Mouse (Mus musculus): ENCODE measurements around the gene Kank3. TPM values are rescaled to one million over a fixed set of nuclear protein-coding genes. Genes with fewer than 3 reads are reported as not detected.

The Kank3 gene
- polyA plus RNA-seq, 1 experiment from 2014 or later: 30.4 TPM

DNA sequence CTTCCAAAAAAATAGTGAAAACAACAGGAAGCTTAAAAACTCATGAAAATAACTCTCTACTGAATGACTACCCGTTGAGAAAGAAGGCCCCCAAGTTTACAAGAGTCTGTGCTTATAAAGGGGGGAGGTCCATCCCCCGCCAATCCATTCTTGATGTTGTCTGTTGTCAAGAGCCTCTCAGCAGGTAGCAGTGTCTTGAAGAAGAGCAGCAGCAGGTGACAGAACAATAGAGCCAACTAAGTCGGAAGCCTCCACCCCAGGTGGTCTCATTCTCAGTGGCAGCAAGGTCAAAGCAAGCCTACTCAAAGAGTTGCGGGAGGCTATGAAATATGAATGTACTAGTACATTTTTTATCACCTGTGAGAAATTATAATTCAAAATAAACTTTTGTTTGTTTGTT is 47.5 kb downstream of the Kank3 start:
- 77% methylated on average over 4 of the region's 4 CpGs for WGBS
- H3K36me3 ChIP-seq (ENCODE audit: control insufficient read depth, insufficient read depth, low read length): no peaks in the 10 kb centered on the region
- DNase-seq (ENCODE audit: low spot score): no peak
- H3K27ac ChIP-seq (ENCODE audit: low read depth, low read length): no peak overlapping the region
- H3K9ac ChIP-seq (ENCODE audit: low read length): no peak overlapping the region
- no peaks in the 10 kb centered on the region for H3K27me3 ChIP-seq (ENCODE audit: control insufficient read depth, insufficient read depth, low read length)
- no peak overlapping the region for H3K4me2 ChIP-seq (ENCODE audit: low read depth, low read length, severe bottlenecking)
- no peaks in the 10 kb centered on the region for H3K4me1 ChIP-seq (replicated peaks; ENCODE audit: control insufficient read depth, insufficient read depth, low read length)
- H3K9me3 ChIP-seq (ENCODE audit: control insufficient read depth, low read length): no peaks in the 10 kb centered on the region
- H3K4me3 ChIP-seq (ENCODE audit: low read depth, low read length): no peak overlapping the region
- no peak for ATAC-seq (replicated peaks; ENCODE audit: low FRiP score)

DNA sequence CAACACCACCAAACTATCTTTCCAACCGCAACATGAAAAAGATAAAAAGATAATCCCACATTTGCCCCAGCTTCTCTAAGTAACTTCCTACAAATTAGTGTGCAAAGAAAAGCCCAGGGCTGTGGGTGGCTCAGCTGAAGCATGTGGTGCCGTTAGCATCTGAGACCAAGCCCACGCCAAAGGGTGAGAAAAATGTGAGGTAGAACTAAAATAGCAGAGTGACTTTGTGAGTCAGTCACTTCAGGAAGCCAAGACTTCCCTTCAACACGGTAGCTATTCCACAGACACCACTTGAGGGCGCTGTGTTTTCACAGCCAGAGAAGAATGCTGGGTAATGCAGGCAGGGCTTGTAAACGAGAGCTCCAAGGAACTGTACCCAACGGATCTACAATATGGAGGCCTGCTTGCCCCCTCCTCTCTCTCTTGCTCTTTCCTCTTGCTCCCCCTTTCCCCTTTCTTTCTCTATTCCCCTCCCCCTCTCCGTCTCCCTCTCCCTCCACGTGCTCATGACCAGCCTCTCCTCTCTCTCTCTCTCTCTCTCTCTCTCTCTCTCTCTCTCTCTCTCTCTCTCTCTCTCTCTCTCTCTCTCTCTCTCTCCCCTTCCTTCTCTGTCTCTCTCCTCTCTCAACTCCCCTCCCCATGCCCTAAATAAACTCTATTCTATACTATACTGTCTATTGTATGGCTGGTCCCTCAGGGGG is 55.2 kb downstream of the Kank3 start:
- no peak for ATAC-seq (replicated peaks; ENCODE audit: low FRiP score)
- Histone ChIP-seq H3K36me3 (ENCODE audit: control insufficient read depth, insufficient read depth, low read length) (no peaks in the 10 kb centered on the region), H3K4me2 (ENCODE audit: low read depth, low read length, severe bottlenecking) (no peak overlapping the region), H3K4me3 (ENCODE audit: low read depth, low read length) (no peak overlapping the region), H3K4me1 (replicated peaks; ENCODE audit: control insufficient read depth, insufficient read depth, low read length) (no peaks in the 10 kb centered on the region), H3K9me3 (ENCODE audit: control insufficient read depth, low read length) (no peaks in the 10 kb centered on the region), H3K27ac (ENCODE audit: low read depth, low read length) (no peak overlapping the region), H3K9ac (ENCODE audit: low read length) (no peak overlapping the region), H3K27me3 (ENCODE audit: control insufficient read depth, insufficient read depth, low read length) (no peaks in the 10 kb centered on the region)
- DNase-seq (ENCODE audit: low spot score): no peak
- 44% methylated on average over 9 of the region's 9 CpGs for WGBS

Other genes starting within 250 kb of the Kank3 start
- 71.8 and 85.4 TPM in 2 replicates for gene Zfp414, start 181.4 kb upstream of the Kank3 start, polyA plus RNA-seq (2014; fragmentation: Nextera tagmentation; extraction: Ambion mirVana)
- 0.61 and 1.2 TPM in 2 replicates for gene Pram1, start 172.5 kb upstream of the Kank3 start, polyA plus RNA-seq (2014; fragmentation: Nextera tagmentation; extraction: Ambion mirVana)
- 574 and 590 TPM in 2 replicates for gene Hnrnpm, start 123.7 kb upstream of the Kank3 start, polyA plus RNA-seq (2014; fragmentation: Nextera tagmentation; extraction: Ambion mirVana)
- 39.3 and 40.1 TPM in 2 replicates for gene March2, start 91.8 kb upstream of the Kank3 start, polyA plus RNA-seq (2014; fragmentation: Nextera tagmentation; extraction: Ambion mirVana)
- gene Rab11b, start 50.0 kb upstream of the Kank3 start, polyA plus RNA-seq (2014; fragmentation: Nextera tagmentation; extraction: Ambion mirVana): 330 and 338 TPM in 2 replicates
- gene Angptl4, start 28.7 kb upstream of the Kank3 start, polyA plus RNA-seq (2014; fragmentation: Nextera tagmentation; extraction: Ambion mirVana): 16.6 and 20.9 TPM in 2 replicates
- gene Rps28, start 14.0 kb downstream of the Kank3 start, polyA plus RNA-seq (2014; fragmentation: Nextera tagmentation; extraction: Ambion mirVana): 758 and 759 TPM in 2 replicates
- 374 and 400 TPM in 2 replicates for gene Ndufa7, start 14.1 kb downstream of the Kank3 start, polyA plus RNA-seq (2014; fragmentation: Nextera tagmentation; extraction: Ambion mirVana)
- gene Cd320, start 32.6 kb downstream of the Kank3 start, polyA plus RNA-seq (2014; fragmentation: Nextera tagmentation; extraction: Ambion mirVana): 62.9 and 74.6 TPM in 2 replicates
- not detected in 2 replicates for gene Gm7029, start 63.3 kb downstream of the Kank3 start, polyA plus RNA-seq (2014; fragmentation: Nextera tagmentation; extraction: Ambion mirVana)
- gene Kifc1, start 80.1 kb downstream of the Kank3 start, polyA plus RNA-seq (2014; fragmentation: Nextera tagmentation; extraction: Ambion mirVana): 16.0 and 20.4 TPM in 2 replicates
- 0.24 TPM in 1 of 2 replicates, not detected in the other for gene Platr17, start 94.6 kb downstream of the Kank3 start, polyA plus RNA-seq (2014; fragmentation: Nextera tagmentation; extraction: Ambion mirVana)
- 68.2 and 73.8 TPM in 2 replicates for gene Daxx, start 98.9 kb downstream of the Kank3 start, polyA plus RNA-seq (2014; fragmentation: Nextera tagmentation; extraction: Ambion mirVana)
- gene Tapbp, start 105.4 kb downstream of the Kank3 start, polyA plus RNA-seq (2014; fragmentation: Nextera tagmentation; extraction: Ambion mirVana): 13.9 and 15.5 TPM in 2 replicates
- gene Zbtb22, start 105.4 kb downstream of the Kank3 start, polyA plus RNA-seq (2014; fragmentation: Nextera tagmentation; extraction: Ambion mirVana): 13.0 and 14.9 TPM in 2 replicates
- 48.0 and 51.5 TPM in 2 replicates for gene Rgl2, start 119.0 kb downstream of the Kank3 start, polyA plus RNA-seq (2014; fragmentation: Nextera tagmentation; extraction: Ambion mirVana)
- gene Pfdn6, start 129.8 kb downstream of the Kank3 start, polyA plus RNA-seq (2014; fragmentation: Nextera tagmentation; extraction: Ambion mirVana): 202 and 214 TPM in 2 replicates
- gene Wdr46, start 130.1 kb downstream of the Kank3 start, polyA plus RNA-seq (2014; fragmentation: Nextera tagmentation; extraction: Ambion mirVana): 42.6 and 47.2 TPM in 2 replicates
- 4.0 and 4.3 TPM in 2 replicates for gene B3galt4, start 141.0 kb downstream of the Kank3 start, polyA plus RNA-seq (2014; fragmentation: Nextera tagmentation; extraction: Ambion mirVana)
- gene Vps52, start 145.3 kb downstream of the Kank3 start, polyA plus RNA-seq (2014; fragmentation: Nextera tagmentation; extraction: Ambion mirVana): 44.0 and 46.8 TPM in 2 replicates
- 1,265 and 1,326 TPM in 2 replicates for gene Rps18, start 145.5 kb downstream of the Kank3 start, polyA plus RNA-seq (2014; fragmentation: Nextera tagmentation; extraction: Ambion mirVana)
- 35.7 and 40.1 TPM in 2 replicates for gene H2-K1, start 189.8 kb downstream of the Kank3 start, polyA plus RNA-seq (2014; fragmentation: Nextera tagmentation; extraction: Ambion mirVana)
- gene Ring1, start 214.2 kb downstream of the Kank3 start, polyA plus RNA-seq (2014; fragmentation: Nextera tagmentation; extraction: Ambion mirVana): 7.5 and 8.3 TPM in 2 replicates
- gene H2-Ke6, start 217.5 kb downstream of the Kank3 start, polyA plus RNA-seq (2014; fragmentation: Nextera tagmentation; extraction: Ambion mirVana): 81.7 and 101 TPM in 2 replicates
- gene Slc39a7, start 221.2 kb downstream of the Kank3 start, polyA plus RNA-seq (2014; fragmentation: Nextera tagmentation; extraction: Ambion mirVana): 99.6 and 104 TPM in 2 replicates
- gene Rxrb, start 221.3 kb downstream of the Kank3 start, polyA plus RNA-seq (2014; fragmentation: Nextera tagmentation; extraction: Ambion mirVana): 32.8 and 40.3 TPM in 2 replicates
- 1.3 and 1.7 TPM in 2 replicates for gene Col11a2, start 228.9 kb downstream of the Kank3 start, polyA plus RNA-seq (2014; fragmentation: Nextera tagmentation; extraction: Ambion mirVana)